Mouse (Mus musculus) heart, adult 2 months (tissue): ENCODE measurements around the gene Hdac1.

ENCODE experiments used
- CTCF ChIP-seq: fragments of 200-600 bp; IDR thresholded peaks from 2 replicates; pipeline ENCODE4 v1.8.1; 2022; ENCODE audit warnings: antibody characterized with exemption, mild to moderate bottlenecking, moderate library complexity
- EP300 ChIP-seq: fragments of 200-500 bp; IDR thresholded peaks from 2 replicates; pipeline ENCODE4 v1.6.1; 2011; ENCODE audit warnings: low read depth, low read length, control low read depth; ENCODE audit not compliant: insufficient read depth
- POLR2A ChIP-seq: fragments of 200-500 bp; IDR thresholded peaks from 2 replicates; pipeline ENCODE4 v1.6.1; 2011; ENCODE audit warnings: mild to moderate bottlenecking, low read depth, low read length, control low read depth; ENCODE audit not compliant: insufficient read depth

DNA sequence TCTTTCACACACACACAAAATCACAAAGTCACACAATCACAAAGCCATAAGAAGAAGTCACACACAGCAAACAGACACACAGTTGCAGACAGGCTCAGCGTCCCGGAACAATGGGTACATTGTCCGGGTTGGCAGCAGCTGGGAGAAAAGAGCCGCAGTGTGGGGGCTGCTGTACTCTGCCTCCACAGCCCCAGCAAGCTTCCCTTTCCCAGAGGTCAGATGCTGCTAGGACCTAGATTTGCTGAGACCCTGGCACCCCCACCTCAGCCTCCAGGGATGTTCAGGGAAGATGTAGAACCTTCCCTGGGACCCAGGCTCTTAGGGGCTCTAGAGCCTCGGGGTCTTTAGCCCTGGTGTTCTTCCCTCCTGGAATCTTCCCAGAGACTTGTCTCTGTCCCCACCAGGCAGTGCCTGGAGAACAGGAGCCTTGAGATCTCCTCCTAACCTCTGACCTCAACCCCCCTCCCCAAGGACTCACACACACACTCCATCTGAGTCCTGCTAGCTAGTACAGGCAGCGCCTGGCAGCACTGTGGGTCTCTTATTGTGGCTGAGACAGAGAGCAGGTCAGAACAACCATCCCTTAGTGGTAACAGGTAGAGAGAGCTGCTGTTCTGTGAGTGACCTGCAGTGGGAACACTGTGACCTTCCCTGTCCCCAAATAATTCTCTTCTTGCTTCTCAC lies 31.0 kb downstream of the Hdac1 start:
- TF ChIP-seq CTCF (no peak), EP300 (no peak), POLR2A (no peak)
